Mouse (Mus musculus): ENCODE results near the gene Nf1. TPM values are rescaled to one million over a fixed set of nuclear protein-coding genes. Genes with fewer than 3 reads are reported as not detected.
"Not testable (repeated sequence)": the region's sequence is repeated elsewhere in the genome, so short reads cannot be mapped to it uniquely, and the experiment has no call there.

The Nf1 gene
- 100 to 1,000 TPM; 102 to 124 (median 114) TPM for total RNA-seq (2022)

- peak; percentile 95 for DNase-seq (ENCODE audit: low spot score in 2 of 2)
Observed at GRCm38 (mm10) chr11:79339234-79339807, at the start of gene Nf1. Gene Nf1, plus strand, starts transcription at chr11:79339693.

GRCm38 (mm10) chr11:79290473-79290872 is 49.0 kb upstream of the Nf1 start:
- peak in 1 of 2 experiments; percentile 21 for DNase-seq (ENCODE audit: low spot score in 2 of 2)

GRCm38 (mm10) chr11:79291651-79292050 is 47.8 kb upstream of the Nf1 start:
- no peak for DNase-seq (ENCODE audit: low spot score in 2 of 2)

GRCm38 (mm10) chr11:79292130-79292529 is 47.4 kb upstream of the Nf1 start:
- DNase-seq (ENCODE audit: low spot score in 2 of 2), result no peak

- no peak for DNase-seq (ENCODE audit: low spot score in 2 of 2)
Observed at GRCm38 (mm10) chr11:79293025-79293424, 46.5 kb upstream of the Nf1 start.

GRCm38 (mm10) chr11:79293971-79294370 is 45.5 kb upstream of the Nf1 start:
- no peak for DNase-seq (ENCODE audit: low spot score in 2 of 2)

- peak in 1 of 2 experiments; percentile 42 for DNase-seq (ENCODE audit: low spot score in 2 of 2)
Observed at GRCm38 (mm10) chr11:79296167-79296566, 43.3 kb upstream of the Nf1 start.

GRCm38 (mm10) chr11:79296856-79297491 is 42.5 kb upstream of the Nf1 start, which contains the start of gene Gm9964:
Gene Gm9964, minus strand, starts transcription at chr11:79296906.
- no peak for DNase-seq (ENCODE audit: low spot score in 2 of 2)

- no peak for DNase-seq (ENCODE audit: low spot score in 2 of 2)
Observed at GRCm38 (mm10) chr11:79299719-79300431, 39.6 kb upstream of the Nf1 start.

- no peak for DNase-seq (ENCODE audit: low spot score in 2 of 2)
Observed at GRCm38 (mm10) chr11:79303109-79303508, 36.4 kb upstream of the Nf1 start.

GRCm38 (mm10) chr11:79304245-79304644 is 35.2 kb upstream of the Nf1 start:
- DNase-seq (ENCODE audit: low spot score in 2 of 2), result not testable (repeated sequence)

GRCm38 (mm10) chr11:79305697-79306340 is 33.7 kb upstream of the Nf1 start:
- no peak for DNase-seq (ENCODE audit: low spot score in 2 of 2)

- DNase-seq (ENCODE audit: low spot score in 2 of 2), result no peak
Observed at GRCm38 (mm10) chr11:79306510-79306909, 33.0 kb upstream of the Nf1 start.

- DNase-seq (ENCODE audit: low spot score in 2 of 2), result no peak
Observed at GRCm38 (mm10) chr11:79306996-79307395, 32.5 kb upstream of the Nf1 start.

- DNase-seq (ENCODE audit: low spot score in 2 of 2), result no peak
Observed at GRCm38 (mm10) chr11:79307560-79308200, 31.8 kb upstream of the Nf1 start.

- no peak for DNase-seq (ENCODE audit: low spot score in 2 of 2)
Observed at GRCm38 (mm10) chr11:79310467-79310866, 29.0 kb upstream of the Nf1 start.

GRCm38 (mm10) chr11:79316807-79317345 is 22.6 kb upstream of the Nf1 start:
- DNase-seq (ENCODE audit: low spot score in 2 of 2), result no peak

GRCm38 (mm10) chr11:79319807-79320206 is 19.7 kb upstream of the Nf1 start:
- DNase-seq (ENCODE audit: low spot score in 2 of 2), result no peak

- DNase-seq (ENCODE audit: low spot score in 2 of 2), result no peak
Observed at GRCm38 (mm10) chr11:79323985-79324685, 15.4 kb upstream of the Nf1 start.

- DNase-seq (ENCODE audit: low spot score in 2 of 2), result no peak
Observed at GRCm38 (mm10) chr11:79325663-79326062, 13.8 kb upstream of the Nf1 start.

- no peak for DNase-seq (ENCODE audit: low spot score in 2 of 2)
Observed at GRCm38 (mm10) chr11:79327106-79327505, 12.4 kb upstream of the Nf1 start.

Measured in layer of hippocampus, adult 8-10 months (tissue).